Mouse (Mus musculus) embryonic facial prominence, embryonic 13.5 days (tissue): Measurements from ENCODE around the gene Anks1b. TPM values are rescaled to one million over a fixed set of nuclear protein-coding genes. Genes with fewer than 3 reads are reported as not detected.

Source experiments
- ATAC-seq: fragments of 200-750 bp; cut with Nextera tagmentation; 2 replicates; pipeline ENCODE4 v1.8.0; 2017; ENCODE audit warnings: low read depth; ENCODE audit not compliant: insufficient number of reproducible peaks, insufficient read depth, low FRiP score, low TSS enrichment
- H3K27ac ChIP-seq: fragments of 300-500 bp; sonication (generic); 2 replicates; pipeline ENCODE4 v1.5.1; 2015; ENCODE audit warnings: moderate library complexity, mild to moderate bottlenecking, inconsistent platforms
- H3K27me3 ChIP-seq: fragments of 300-500 bp; sonication (generic); 2 replicates; pipeline ENCODE4 v1.6.1; 2015; ENCODE audit warnings: mild to moderate bottlenecking, inconsistent platforms
- H3K36me3 ChIP-seq: fragments of 300-500 bp; sonication (generic); 2 replicates; pipeline ENCODE4 v1.6.1; 2015; ENCODE audit warnings: mild to moderate bottlenecking, inconsistent platforms
- H3K4me1 ChIP-seq: fragments of 300-500 bp; sonication (generic); 2 replicates; pipeline ENCODE4 v1.6.1; 2015; ENCODE audit warnings: inconsistent platforms
- H3K4me2 ChIP-seq: fragments of 300-500 bp; sonication (generic); 2 replicates; pipeline ENCODE4 v1.6.1; 2015; ENCODE audit warnings: moderate library complexity, mild to moderate bottlenecking, inconsistent platforms
- H3K4me3 ChIP-seq: fragments of 300-500 bp; sonication (generic); 2 replicates; pipeline ENCODE4 v1.5.1; 2015; ENCODE audit warnings: mild to moderate bottlenecking, inconsistent platforms
- H3K9ac ChIP-seq: fragments of 300-500 bp; sonication (generic); 2 replicates; pipeline ENCODE4 v1.6.1; 2015; ENCODE audit warnings: mild to moderate bottlenecking, inconsistent platforms
- H3K9me3 ChIP-seq: fragments of 300-500 bp; sonication (generic); 2 replicates; pipeline ENCODE4 v1.6.1; 2016; ENCODE audit warnings: inconsistent platforms
- whole genome bisulfite sequencing: fragments of 180-500 bp; shearing (Covaris S2); methylation state at CpG from one replicate; pipeline ENCODE4 v1.1.7; 2015; ENCODE audit warnings: mixed read lengths; 5-methylcytosine and 5-hydroxymethylcytosine counted together
- polyA plus RNA-seq: library from polyadenylated mRNA; unstranded; fragments of >200 nt; fragmentation: Nextera tagmentation; extraction: Ambion mirVana; gene quantifications from 2 replicates; pipeline ENCODE4 v1.2.1, GENCODE M21; 2015

Gene Anks1b
- polyA plus RNA-seq, 1 experiment from 2014 or later: 1.5 TPM

DNA sequence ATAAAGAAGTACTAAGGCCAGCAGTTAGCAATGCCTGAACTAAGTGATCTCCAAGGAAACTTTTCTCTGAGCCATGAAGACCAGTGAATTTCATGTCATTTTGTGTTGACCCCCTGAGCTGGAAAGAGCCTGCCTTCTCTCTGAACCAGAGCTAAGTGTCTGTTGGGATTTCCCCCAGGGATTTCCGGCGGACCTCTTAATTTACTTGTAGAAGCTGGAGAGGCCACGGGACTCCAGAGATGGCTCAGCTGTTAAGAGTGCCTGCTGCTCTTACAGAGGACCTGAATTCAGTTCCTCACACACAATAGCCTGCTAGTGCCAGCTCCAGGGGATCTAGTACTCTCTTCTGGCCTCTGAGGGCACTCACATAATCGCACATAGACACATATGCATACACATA is 938.1 kb downstream of the Anks1b start:
- Histone ChIP-seq H3K9ac (no peak overlapping the region), H3K4me3 (no peak overlapping the region), H3K9me3 (no peaks in the 10 kb centered on the region), H3K36me3 (no peaks in the 10 kb centered on the region), H3K4me1 (no peaks in the 10 kb centered on the region), H3K27me3 (no peaks in the 10 kb centered on the region), H3K4me2 (no peak overlapping the region), H3K27ac (no peak overlapping the region)
- 75% methylated on average over 4 of the region's 4 CpGs for WGBS
- ATAC-seq: no peak

- 92% methylated on average over 5 of the region's 5 CpGs for WGBS
- H3K27ac ChIP-seq: no peak overlapping the region
- no peak overlapping the region for H3K9ac ChIP-seq
- H3K27me3 ChIP-seq: peaks cover 13% of the 10 kb centered on the region; the same call in 1 of the 2 replicates
- no peaks in the 10 kb centered on the region for H3K9me3 ChIP-seq
- H3K4me2 ChIP-seq: no peak overlapping the region
- no peaks in the 10 kb centered on the region for H3K36me3 ChIP-seq
- no peak overlapping the region for H3K4me3 ChIP-seq
- no peaks in the 10 kb centered on the region for H3K4me1 ChIP-seq
- ATAC-seq: no peak
Observed at GRCm38 (mm10) chr10:90813326-90813725, 940.0 kb downstream of the Anks1b start.

GRCm38 (mm10) chr10:90814412-90814811 is 941.1 kb downstream of the Anks1b start:
- no peaks in the 10 kb centered on the region for H3K9me3 ChIP-seq
- peaks cover 14% of the 10 kb centered on the region; the same call in 1 of the 2 replicates for H3K27me3 ChIP-seq
- H3K4me2 ChIP-seq: no peak overlapping the region
- H3K9ac ChIP-seq: no peak overlapping the region
- no peaks in the 10 kb centered on the region for H3K36me3 ChIP-seq
- no peak overlapping the region for H3K27ac ChIP-seq
- whole genome bisulfite sequencing: 66% methylated on average over 6 of the region's 6 CpGs
- no peak overlapping the region for H3K4me3 ChIP-seq
- ATAC-seq: no peak
- H3K4me1 ChIP-seq: no peaks in the 10 kb centered on the region

DNA sequence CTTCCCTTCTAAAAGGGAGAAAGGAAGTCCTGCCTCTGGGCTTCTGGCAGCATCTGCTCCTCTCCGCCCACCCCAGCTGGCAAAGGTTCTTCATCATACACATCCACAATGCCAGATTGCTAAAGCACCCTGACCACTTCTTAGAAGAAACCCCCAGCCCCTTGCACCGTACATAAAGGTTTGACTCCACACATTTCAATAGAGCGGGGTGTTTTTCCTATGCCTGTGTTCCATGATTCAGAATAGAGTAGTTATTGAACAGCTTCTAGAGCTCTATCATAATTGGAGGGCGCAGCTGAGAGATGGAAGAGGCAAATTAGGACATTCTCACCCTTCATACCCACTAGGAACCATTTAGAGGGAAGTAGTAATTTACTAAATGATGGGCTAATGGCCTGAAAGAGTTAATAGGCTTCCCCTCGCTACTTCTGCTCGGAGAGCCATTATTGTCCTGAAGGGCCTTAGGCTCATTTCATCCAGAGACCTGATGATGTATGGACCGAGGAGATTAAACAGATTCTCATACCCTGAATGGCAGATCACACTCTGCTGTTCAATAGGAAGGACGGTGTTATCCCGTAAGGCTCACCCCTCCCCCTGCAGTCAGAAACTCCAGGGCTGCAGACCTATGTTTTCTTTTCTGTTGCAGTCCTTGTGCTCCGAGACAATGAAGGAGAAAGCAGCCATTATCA is 945.1 kb downstream of the Anks1b start:
- Histone ChIP-seq H3K4me1 (no peaks in the 10 kb centered on the region), H3K9me3 (no peaks in the 10 kb centered on the region), H3K9ac (no peak overlapping the region), H3K4me3 (no peak overlapping the region), H3K36me3 (no peaks in the 10 kb centered on the region), H3K4me2 (no peak overlapping the region), H3K27ac (no peak overlapping the region), H3K27me3 (peaks cover 14% of the 10 kb centered on the region; the same call in 1 of the 2 replicates)
- no peak for ATAC-seq
- WGBS: 42% methylated on average over 10 of the region's 10 CpGs

DNA sequence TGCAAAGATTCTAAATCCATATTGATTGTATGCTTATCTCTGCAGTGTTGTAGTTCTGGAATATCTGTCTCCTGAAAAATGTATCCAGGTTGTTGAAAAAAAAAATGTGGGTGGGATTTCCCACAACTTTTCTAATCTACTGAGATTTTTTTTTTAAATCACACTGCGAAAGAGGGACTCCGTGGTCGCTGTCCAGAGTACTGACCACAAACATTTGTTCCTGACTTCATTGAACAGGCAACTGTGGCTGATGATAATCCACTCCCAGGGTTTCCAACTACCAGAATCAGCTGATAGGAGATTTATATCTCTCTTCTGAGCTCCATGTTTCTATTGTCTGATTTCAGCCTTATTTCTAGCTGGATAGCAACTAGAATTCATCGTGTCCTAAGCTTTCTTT is 950.1 kb downstream of the Anks1b start:
- Histone ChIP-seq H3K36me3 (no peaks in the 10 kb centered on the region), H3K9ac (no peak overlapping the region), H3K27ac (no peak overlapping the region), H3K4me2 (no peak overlapping the region), H3K4me1 (no peaks in the 10 kb centered on the region), H3K4me3 (no peak overlapping the region), H3K9me3 (no peaks in the 10 kb centered on the region), H3K27me3 (peaks cover 27% of the 10 kb centered on the region)
- 10% methylated on average over 4 of the region's 4 CpGs for WGBS
- ATAC-seq: no peak

GRCm38 (mm10) chr10:90824692-90825091 is 951.4 kb downstream of the Anks1b start:
- Histone ChIP-seq H3K27ac (no peak overlapping the region), H3K9ac (no peak overlapping the region), H3K4me1 (peaks cover 5% of the 10 kb centered on the region), H3K36me3 (no peaks in the 10 kb centered on the region), H3K4me3 (no peak overlapping the region), H3K27me3 (peaks cover 39% of the 10 kb centered on the region), H3K9me3 (no peaks in the 10 kb centered on the region), H3K4me2 (no peak overlapping the region)
- no peak for ATAC-seq
- WGBS: 76% methylated on average over 2 of the region's 2 CpGs

GRCm38 (mm10) chr10:90826939-90827338 is 953.6 kb downstream of the Anks1b start:
- 12% methylated on average over 4 of the region's 4 CpGs for WGBS

DNA sequence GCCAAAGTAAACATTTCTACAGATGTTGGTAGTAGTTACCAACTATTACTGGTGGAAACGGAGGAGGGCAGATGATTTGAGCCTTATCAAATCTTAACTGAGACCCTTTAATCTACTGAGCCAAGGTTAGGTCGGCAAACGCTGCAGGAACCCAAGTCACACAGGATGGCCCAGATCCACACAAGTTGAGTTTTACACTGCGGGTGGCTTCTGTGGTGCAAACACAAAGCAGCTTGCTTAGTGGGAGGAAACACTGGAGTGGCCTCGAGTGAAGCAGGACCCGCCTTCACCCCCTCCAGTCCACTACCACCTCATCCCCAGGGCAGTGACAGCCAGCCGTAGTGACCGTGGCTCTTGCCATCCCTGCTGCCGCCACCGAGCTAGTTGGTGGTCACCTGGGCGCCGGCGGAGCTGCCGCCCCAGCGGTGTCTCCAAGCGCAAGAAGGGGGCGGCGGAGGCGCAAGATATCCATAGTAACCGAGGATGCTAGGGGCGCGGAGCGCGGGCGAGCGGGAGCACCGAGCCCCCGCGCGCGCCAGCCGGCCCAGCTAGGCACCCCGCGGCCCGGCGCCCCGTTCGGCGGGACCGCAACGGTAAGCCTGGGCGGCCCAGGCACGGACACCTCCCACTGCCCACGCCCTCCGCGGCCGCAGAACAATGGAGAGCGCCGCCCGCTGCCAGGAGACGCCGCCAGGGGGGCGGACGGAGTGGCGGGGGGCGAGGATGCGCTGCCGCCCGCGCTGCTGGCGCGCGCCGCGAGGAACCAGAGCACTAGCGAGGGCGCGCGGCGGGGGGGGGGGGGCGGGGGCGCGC is 955.5 kb downstream of the Anks1b start:
- 0 out of 2 replicates have a peak, but pooled peaks have one; percentile 20 for ATAC-seq
- Histone ChIP-seq H3K9ac (peak overlapping the region; percentile 51; the same call in 1 of the 2 replicates), H3K27me3 (peaks cover 78% of the 10 kb centered on the region), H3K36me3 (no peaks in the 10 kb centered on the region), H3K27ac (no peak overlapping the region), H3K4me3 (peak overlapping the region; percentile 61), H3K9me3 (no peaks in the 10 kb centered on the region), H3K4me1 (peaks cover 5% of the 10 kb centered on the region), H3K4me2 (peak overlapping the region; percentile 96)
- under 1% methylated on average over 51 of the region's 73 CpGs for WGBS

More at GRCm38 (mm10) chr10:90826939-90827338, 953.6 kb downstream of the Anks1b start:
- ATAC-seq: no peak
- Histone ChIP-seq H3K4me2 (no peak overlapping the region), H3K9ac (no peak overlapping the region), H3K27me3 (peaks cover 61% of the 10 kb centered on the region), H3K9me3 (no peaks in the 10 kb centered on the region), H3K4me3 (no peak overlapping the region), H3K36me3 (no peaks in the 10 kb centered on the region), H3K4me1 (peaks cover 5% of the 10 kb centered on the region), H3K27ac (no peak overlapping the region)

GRCm38 (mm10) chr10:90829394-90830267 is 956.3 kb downstream of the Anks1b start:
- H3K4me1 ChIP-seq: peaks cover 5% of the 10 kb centered on the region
- no peaks in the 10 kb centered on the region for H3K9me3 ChIP-seq
- H3K9ac ChIP-seq: peak overlapping the region; percentile 51
- WGBS: under 1% methylated on average over 55 of the region's 76 CpGs
- H3K4me2 ChIP-seq: peak overlapping the region; percentile 96
- no peak for ATAC-seq
- H3K27ac ChIP-seq: no peak overlapping the region
- peaks cover 82% of the 10 kb centered on the region for H3K27me3 ChIP-seq
- no peaks in the 10 kb centered on the region for H3K36me3 ChIP-seq
- H3K4me3 ChIP-seq: peak overlapping the region; percentile 61

DNA sequence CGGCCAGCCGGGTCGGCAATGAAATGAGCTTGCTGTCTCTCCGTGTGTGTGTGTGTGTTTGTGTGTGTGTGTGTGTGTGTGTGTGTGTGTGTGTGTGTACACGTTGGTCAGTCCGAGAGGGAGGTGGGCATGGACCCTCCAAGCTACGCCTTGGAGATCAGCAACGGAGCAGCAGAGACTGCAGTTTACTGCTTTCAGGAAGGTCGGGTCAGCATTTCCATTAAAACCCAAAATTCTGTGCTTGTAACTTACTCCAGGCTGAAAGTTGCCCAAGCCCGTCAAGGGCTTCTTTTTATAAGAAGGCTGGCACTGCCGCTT is 956.9 kb downstream of the Anks1b start:
- Histone ChIP-seq H3K9me3 (no peaks in the 10 kb centered on the region), H3K9ac (no peak overlapping the region), H3K4me1 (peaks cover 5% of the 10 kb centered on the region), H3K4me2 (no peak overlapping the region), H3K27me3 (peaks cover 82% of the 10 kb centered on the region), H3K27ac (no peak overlapping the region), H3K4me3 (no peak overlapping the region), H3K36me3 (no peaks in the 10 kb centered on the region)
- no peak for ATAC-seq
- 1% methylated on average over 10 of the region's 11 CpGs for WGBS

DNA sequence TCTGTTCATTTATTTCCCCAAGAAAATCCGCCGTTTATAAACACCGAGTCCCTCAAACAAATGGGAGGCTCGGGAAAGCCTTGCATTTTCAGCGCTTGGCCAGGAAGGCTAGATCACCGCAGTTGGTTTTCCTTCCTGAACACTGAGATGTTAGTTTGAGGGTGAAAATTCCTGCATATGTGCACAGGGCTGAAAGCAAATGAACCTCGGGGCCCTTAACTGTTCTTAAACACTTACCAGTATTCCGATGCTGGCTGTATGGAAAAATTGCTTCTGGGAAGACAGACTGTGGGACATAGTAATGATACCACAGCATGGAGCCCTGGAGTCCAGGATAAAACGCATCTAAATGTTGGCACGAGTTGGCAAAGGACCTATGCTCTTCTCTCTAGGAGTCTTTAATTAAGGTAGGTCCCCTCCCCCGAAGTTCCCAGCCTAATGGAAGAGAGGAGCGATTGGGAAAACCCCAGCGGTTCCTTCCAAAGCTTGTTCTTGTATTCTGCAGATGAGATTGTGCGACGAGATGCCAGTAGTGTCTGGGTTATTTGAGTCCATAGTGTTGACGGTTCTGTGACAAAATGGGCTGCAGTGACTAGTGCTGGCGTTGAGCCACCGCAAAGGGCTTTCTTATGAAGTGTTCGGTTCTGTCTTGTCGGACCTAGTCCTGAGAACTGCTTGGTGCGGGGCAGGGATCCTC is 957.4 kb downstream of the Anks1b start:
- no peak overlapping the region for H3K9ac ChIP-seq
- peaks cover 82% of the 10 kb centered on the region for H3K27me3 ChIP-seq
- no peaks in the 10 kb centered on the region for H3K9me3 ChIP-seq
- no peaks in the 10 kb centered on the region for H3K36me3 ChIP-seq
- H3K4me2 ChIP-seq: no peak overlapping the region
- H3K27ac ChIP-seq: no peak overlapping the region
- 3% methylated on average over 21 of the region's 21 CpGs for WGBS
- ATAC-seq: no peak
- no peak overlapping the region for H3K4me3 ChIP-seq
- peaks cover 5% of the 10 kb centered on the region for H3K4me1 ChIP-seq
